Mouse (Mus musculus): ENCODE measurements around the gene Gm3005. TPM values are rescaled to one million over a fixed set of nuclear protein-coding genes. Genes with fewer than 3 reads are reported as not detected.
"Not testable (repeated sequence)": the region's sequence is repeated elsewhere in the genome, so short reads cannot be mapped to it uniquely, and the experiment has no call there.

The Gm3005 gene
- 0.28 and 1.6 TPM in 2 replicates for polyA plus RNA-seq (2016; fragmentation: Nextera tagmentation; extraction: Ambion mirVana)

- DNase-seq (ENCODE audit: low spot score); H3K27ac ChIP-seq; H3K4me1 ChIP-seq; H3K9me3 ChIP-seq (replicated peaks); H3K36me3 ChIP-seq; H3K4me3 ChIP-seq; H3K27me3 ChIP-seq (ENCODE audit: low read depth, poor library complexity, severe bottlenecking): not testable (repeated sequence)
- WGBS: no CpG with 5 or more reads among the region's 2 CpGs
Observed at GRCm38 (mm10) chr14:3427803-3428202, at the start of gene Gm3005. Gene Gm3005 (plus strand): TSS chr14:3428103.

GRCm38 (mm10) chr14:3394793-3395192, 33.1 kb upstream of the Gm3005 start, which contains the start of gene Gm10413:
Gene Gm10413 (plus strand): TSS chr14:3395093.
- not testable (repeated sequence) for H3K27ac ChIP-seq; H3K36me3 ChIP-seq; H3K9me3 ChIP-seq (replicated peaks); H3K4me3 ChIP-seq; DNase-seq (ENCODE audit: low spot score); H3K4me1 ChIP-seq; H3K27me3 ChIP-seq (ENCODE audit: low read depth, poor library complexity, severe bottlenecking)
- no CpG with 5 or more reads among the region's 2 CpGs for WGBS

GRCm38 (mm10) chr14:3412314-3412713, 15.6 kb upstream of the Gm3005 start, which contains the start of gene Gm10409:
Gene Gm10409 (plus strand): TSS chr14:3412614.
- H3K27ac ChIP-seq; H3K27me3 ChIP-seq (ENCODE audit: low read depth, poor library complexity, severe bottlenecking); H3K36me3 ChIP-seq; H3K9me3 ChIP-seq (replicated peaks); DNase-seq (ENCODE audit: low spot score); H3K4me3 ChIP-seq; H3K4me1 ChIP-seq: not testable (repeated sequence)
- WGBS: no CpG with 5 or more reads among the region's 32 CpGs

- not testable (repeated sequence) for H3K4me3 ChIP-seq; H3K9me3 ChIP-seq (replicated peaks); DNase-seq (ENCODE audit: low spot score); H3K36me3 ChIP-seq; H3K27ac ChIP-seq; H3K4me1 ChIP-seq; H3K27me3 ChIP-seq (ENCODE audit: low read depth, poor library complexity, severe bottlenecking)
- WGBS: no CpG with 5 or more reads among the region's 3 CpGs
Observed at GRCm38 (mm10) chr14:3449079-3449478, 21.2 kb downstream of the Gm3005 start, which contains the start of gene Gm10408. Gene Gm10408 (plus strand): TSS chr14:3449379.

- no CpG with 5 or more reads among the region's 2 CpGs for WGBS
- not testable (repeated sequence) for DNase-seq (ENCODE audit: low spot score); H3K27me3 ChIP-seq (ENCODE audit: low read depth, poor library complexity, severe bottlenecking); H3K36me3 ChIP-seq; H3K4me1 ChIP-seq; H3K4me3 ChIP-seq; H3K9me3 ChIP-seq (replicated peaks); H3K27ac ChIP-seq
Observed at GRCm38 (mm10) chr14:3634212-3634611, 206.3 kb downstream of the Gm3005 start, which contains the start of gene Gm3012. Gene Gm3012 (plus strand): TSS chr14:3634512.

Other genes with a start within 250 kb of the Gm3005 start
- not detected in 2 replicates for gene Gm5795, start 239.8 kb upstream of the Gm3005 start, polyA plus RNA-seq (2016; fragmentation: Nextera tagmentation; extraction: Ambion mirVana)
- gene D830030K20Rik, start 219.6 kb upstream of the Gm3005 start, polyA plus RNA-seq (2016; fragmentation: Nextera tagmentation; extraction: Ambion mirVana): 7.4 and 9.3 TPM in 2 replicates
- gene Gm2956, start 95.5 kb upstream of the Gm3005 start, polyA plus RNA-seq (2016; fragmentation: Nextera tagmentation; extraction: Ambion mirVana): not detected in 2 replicates
- not detected in 2 replicates for gene Gm10413, start 33.0 kb upstream of the Gm3005 start, polyA plus RNA-seq (2016; fragmentation: Nextera tagmentation; extraction: Ambion mirVana)
- 0.88 and 1.2 TPM in 2 replicates for gene Gm10409, start 15.5 kb upstream of the Gm3005 start, polyA plus RNA-seq (2016; fragmentation: Nextera tagmentation; extraction: Ambion mirVana)
- gene Gm10408, start 21.3 kb downstream of the Gm3005 start, polyA plus RNA-seq (2016; fragmentation: Nextera tagmentation; extraction: Ambion mirVana): not detected in 2 replicates
- not detected in 2 replicates for gene Gm3012, start 206.4 kb downstream of the Gm3005 start, polyA plus RNA-seq (2016; fragmentation: Nextera tagmentation; extraction: Ambion mirVana)
- gene Gm3020, start 223.9 kb downstream of the Gm3005 start, polyA plus RNA-seq (2016; fragmentation: Nextera tagmentation; extraction: Ambion mirVana): 0.88 and 1.2 TPM in 2 replicates